Mouse (Mus musculus) gastrocnemius, adult 18-20 months (tissue): ENCODE data around the gene Gstp1. TPM values are rescaled to one million over a fixed set of nuclear protein-coding genes. Genes with fewer than 3 reads are reported as not detected.
"Not testable (repeated sequence)": the region's sequence is repeated elsewhere in the genome, so short reads cannot be mapped to it uniquely, and the experiment has no call there.

Source experiments
- DNase-seq: peaks from one replicate; pipeline ENCODE4 v3.0.0; 2021; ENCODE audit warnings: low spot score
- long read RNA-seq, 2 experiments: library from polyadenylated mRNA; stranded (forward); transcript quantifications; one replicate each; pipeline ENCODE4 v2.0.0; 2021
- total RNA-seq, 2 experiments: library from RNA; stranded (reverse); gene quantifications; 2 replicates each; pipeline ENCODE4 v1.2.3; 2021

The Gstp1 gene
- total RNA-seq = 100 to 1,000 TPM; 480 to 487 TPM
- long read RNA-seq, experiment 1, transcript Gstp1-201 (7 exons, 821 nt) = major isoform, 320 of 333 reads
- long read RNA-seq, experiment 1, partial matches to known transcripts = 9 of 333 reads
- long read RNA-seq, experiment 1, other reads (novel, unspliced or antisense) = 4 of 333 reads
- long read RNA-seq, experiment 2, transcript Gstp1-201 (7 exons, 821 nt) = major isoform, 239 of 256 reads
- long read RNA-seq, experiment 2, partial matches to known transcripts = 7 of 256 reads
- long read RNA-seq, experiment 2, other reads (novel, unspliced or antisense) = 9 of 256 reads

GRCm38 (mm10) chr19:4037788-4038232 lies at the start of gene Gstp1:
TSS of gene Gstp1 (minus strand) at chr19:4037985.
- DNase-seq = peak; percentile 92

DNA sequence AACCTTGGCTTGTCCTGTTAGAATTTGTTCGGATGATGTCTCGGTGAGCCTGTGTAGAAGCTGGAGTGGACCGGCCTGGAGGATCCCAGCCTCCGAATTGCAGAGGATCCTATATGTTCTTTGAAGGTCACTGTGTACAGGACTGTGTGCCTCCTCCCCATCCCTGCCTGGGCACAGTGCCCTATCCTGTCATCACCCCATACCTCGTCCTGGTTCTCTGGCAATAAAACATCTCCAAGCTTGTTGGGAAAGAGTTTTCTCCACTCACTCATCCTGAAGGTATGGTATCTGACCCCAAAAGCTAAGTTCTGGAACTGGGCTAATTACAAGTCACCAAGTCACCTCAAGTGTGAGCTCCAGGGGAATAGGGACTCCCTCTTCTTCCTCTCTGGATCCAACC lies 49.3 kb upstream of the Gstp1 start:
- no peak for DNase-seq

DNA sequence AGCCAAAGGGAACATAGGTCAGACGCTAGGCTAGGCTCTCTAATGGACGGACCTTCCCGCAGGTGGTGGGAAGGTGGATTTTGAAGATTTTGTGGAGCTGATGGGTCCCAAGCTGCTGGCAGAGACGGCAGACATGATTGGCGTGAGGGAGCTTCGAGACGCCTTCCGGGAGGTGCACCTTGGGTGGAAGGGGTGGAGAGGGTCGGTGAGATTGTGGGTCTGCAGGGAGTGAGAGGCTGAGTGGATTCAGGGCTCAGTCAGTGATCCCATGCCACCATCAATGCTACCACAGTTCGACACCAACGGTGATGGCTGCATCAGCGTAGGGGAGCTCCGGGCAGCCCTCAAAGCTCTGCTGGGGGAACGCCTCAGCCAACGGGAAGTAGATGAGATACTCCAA lies 48.4 kb upstream of the Gstp1 start:
- DNase-seq = no peak

DNA sequence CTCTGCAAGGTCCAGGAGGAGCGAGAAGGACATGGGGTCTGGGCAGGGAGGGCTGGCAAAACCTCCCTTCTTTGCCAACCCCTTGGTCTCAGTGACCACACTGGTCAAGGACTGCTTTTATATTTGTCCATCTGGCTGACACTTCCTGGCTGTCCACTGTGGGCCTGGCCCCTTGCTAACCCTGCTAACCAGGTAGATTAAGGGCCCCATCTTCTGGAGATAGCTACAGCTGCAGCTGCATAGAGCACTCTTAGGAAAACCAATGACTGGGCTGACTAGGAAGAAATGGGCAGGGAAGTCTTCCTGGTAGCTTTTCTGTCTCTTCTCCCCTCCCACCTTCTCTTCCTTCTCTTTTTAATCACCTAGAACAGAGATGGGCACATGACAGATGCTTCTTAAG lies 47.2 kb upstream of the Gstp1 start:
- no peak for DNase-seq

DNA sequence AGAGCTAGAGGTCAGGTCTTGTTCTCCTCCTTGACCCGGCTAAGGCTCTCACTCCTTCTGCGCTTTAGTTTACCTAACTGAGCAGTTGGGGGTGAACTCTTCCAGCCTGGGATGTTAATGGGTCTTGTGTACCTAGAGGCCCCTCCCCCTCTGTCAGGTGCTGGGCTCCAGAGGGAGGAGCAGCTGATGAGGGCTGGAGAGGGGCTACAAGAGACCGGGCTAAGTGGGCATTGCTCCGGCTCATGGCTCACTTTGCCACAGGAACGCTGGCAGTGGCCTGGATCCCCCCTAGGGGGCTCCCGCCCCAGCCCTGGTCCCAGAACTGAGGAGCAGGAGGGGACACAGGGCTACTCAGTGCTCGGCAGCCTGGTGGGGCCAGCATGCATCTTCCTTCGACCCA lies 46.0 kb upstream of the Gstp1 start:
- no peak for DNase-seq

GRCm38 (mm10) chr19:4083316-4083715 lies 45.5 kb upstream of the Gstp1 start:
- no peak for DNase-seq

- no peak for DNase-seq
These were observed 44.6 kb upstream of the Gstp1 start for GRCm38 (mm10) chr19:4082219-4082965.

DNA sequence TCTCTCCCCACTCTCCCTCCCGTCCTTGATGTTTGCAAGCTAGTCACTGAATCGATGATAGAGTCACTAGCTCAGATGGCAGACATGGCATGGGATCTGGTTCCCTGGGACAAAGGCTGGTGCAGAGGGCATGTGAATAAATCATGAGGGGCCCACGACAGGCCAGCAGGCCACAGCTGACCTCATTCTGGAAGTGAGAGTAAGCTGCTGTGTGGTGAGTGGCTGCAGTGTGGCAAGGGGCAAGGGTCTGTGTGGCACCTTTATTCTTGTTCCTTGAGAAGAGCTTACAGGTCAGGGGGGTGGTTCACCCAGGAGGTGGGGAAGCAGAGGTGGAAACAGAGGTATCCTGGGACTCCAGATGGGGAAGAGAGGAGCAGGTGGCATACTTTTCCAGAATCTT lies 43.6 kb upstream of the Gstp1 start, which contains the start of gene Cabp2:
TSS of gene Cabp2 (plus strand) at position 185 of the 400 bp plus-strand sequence.
- no peak for DNase-seq

GRCm38 (mm10) chr19:4080511-4081009 lies 42.8 kb upstream of the Gstp1 start:
- no peak for DNase-seq

GRCm38 (mm10) chr19:4079594-4079993 lies 41.8 kb upstream of the Gstp1 start:
- no peak for DNase-seq

DNA sequence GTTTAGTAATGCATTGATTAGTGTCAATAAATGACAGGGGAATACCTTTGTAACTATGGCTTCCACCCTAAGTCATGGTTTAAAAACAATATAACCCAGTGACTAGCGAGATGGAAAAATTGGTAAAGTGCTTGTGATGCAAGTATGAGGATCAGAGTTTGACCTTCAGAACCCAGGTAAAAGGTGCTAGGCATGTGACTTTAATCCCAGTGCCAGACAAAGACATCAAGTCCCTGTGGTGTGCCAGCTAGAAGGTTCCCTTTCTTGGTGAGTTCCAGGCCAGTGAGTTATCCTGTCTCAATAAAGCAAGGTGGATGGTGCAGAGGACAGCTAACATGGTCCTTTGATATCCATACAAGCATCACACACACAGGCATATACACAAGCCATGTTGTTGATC lies 37.7 kb upstream of the Gstp1 start:
- DNase-seq = no peak

DNA sequence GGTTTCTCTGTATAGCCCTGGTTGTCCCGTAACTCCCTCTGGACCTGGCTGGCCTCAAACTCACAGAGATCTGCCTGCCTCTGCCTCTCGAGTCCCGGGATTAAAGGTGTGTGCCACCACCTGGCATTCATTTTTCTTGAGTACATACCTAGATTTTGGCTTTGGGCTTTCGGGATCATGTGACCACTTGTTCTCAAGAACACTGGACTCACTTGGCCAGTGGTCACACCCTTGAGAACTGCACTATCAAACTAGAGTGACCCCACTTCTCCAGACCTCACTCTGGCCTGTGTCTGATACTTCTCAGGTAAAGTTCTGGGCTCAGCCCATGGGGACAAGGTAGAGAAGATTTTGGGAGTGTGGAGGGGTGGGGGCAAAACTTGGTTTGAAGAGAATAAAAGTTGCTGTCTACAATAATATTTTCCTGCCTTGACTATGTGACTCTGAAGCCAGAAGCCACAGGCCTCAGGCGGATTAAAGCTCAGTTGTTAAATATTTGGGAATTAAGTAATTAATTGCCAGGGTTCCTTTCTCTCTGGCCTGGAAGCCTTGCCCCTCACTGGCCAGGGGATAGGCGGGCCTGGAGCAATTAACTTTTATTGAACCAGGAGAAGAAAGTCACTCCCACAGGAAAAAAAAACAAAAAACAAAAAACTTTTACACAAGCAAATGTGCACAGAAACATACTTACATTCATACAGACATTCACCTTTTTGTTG lies 35.1 kb upstream of the Gstp1 start:
- no peak for DNase-seq

- no peak for DNase-seq
These were observed 33.6 kb upstream of the Gstp1 start for GRCm38 (mm10) chr19:4071406-4071805.

- no peak for DNase-seq
These were observed 33.0 kb upstream of the Gstp1 start for GRCm38 (mm10) chr19:4070756-4071155.

DNA sequence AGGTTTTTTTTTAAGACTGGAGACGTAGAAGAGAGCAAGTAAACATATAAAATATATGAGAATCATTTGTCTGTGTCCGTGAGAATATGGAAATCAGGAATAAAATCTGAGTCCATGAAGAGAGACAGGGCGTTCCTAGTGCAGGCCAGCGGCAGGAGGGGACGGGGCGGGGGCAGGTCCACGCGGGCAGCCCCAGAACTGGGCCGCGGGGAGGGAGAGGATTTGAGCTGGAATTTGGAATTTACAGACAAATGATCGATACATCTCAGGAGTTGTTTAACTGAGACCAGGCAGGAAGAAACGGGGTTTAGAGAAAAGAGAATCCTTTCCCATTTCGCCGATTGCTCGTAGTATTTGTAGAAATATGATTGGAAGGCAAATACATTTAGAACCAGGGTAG lies 32.5 kb upstream of the Gstp1 start:
- DNase-seq = no peak

DNA sequence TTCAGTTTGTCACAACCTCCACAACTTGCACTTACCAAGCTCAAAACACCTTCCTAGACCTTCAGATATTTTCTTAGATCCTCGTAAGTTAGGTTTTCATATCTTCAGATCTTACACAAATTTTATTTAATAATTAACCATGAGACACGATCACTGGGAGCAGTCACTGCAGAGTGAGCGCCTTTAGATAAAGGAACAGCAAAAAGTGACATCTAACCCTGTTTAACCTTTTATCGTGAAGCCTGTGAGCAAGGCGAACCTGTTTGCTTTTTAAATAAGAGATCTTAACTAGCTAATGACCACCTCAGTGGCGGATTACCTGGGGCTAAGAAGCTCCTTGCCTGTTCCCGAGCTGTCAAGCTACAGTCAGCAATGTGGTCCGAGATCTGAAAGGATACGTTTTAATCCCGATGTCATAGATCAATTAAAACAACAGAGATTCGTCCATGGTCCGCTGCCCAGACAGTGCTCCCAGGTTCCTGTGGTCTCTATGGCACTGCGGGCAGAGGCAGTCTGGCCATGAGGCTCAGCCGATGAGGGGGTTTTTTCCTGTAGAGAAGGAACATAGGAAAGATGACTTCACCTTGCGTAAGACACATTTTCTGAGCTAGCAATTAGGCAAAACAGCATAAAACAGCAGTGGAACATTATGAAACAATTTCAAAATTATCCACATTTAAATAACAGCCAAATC lies 31.1 kb upstream of the Gstp1 start:
- no peak for DNase-seq

- DNase-seq = not testable (repeated sequence)
These were observed 30.5 kb upstream of the Gstp1 start for GRCm38 (mm10) chr19:4068242-4068641.

- no peak for DNase-seq
These were observed 29.1 kb upstream of the Gstp1 start for GRCm38 (mm10) chr19:4066877-4067276.

- no peak for DNase-seq
These were observed 28.5 kb upstream of the Gstp1 start for GRCm38 (mm10) chr19:4066280-4066679.

- DNase-seq = not testable (repeated sequence)
These were observed 26.7 kb upstream of the Gstp1 start for GRCm38 (mm10) chr19:4064501-4064900.

GRCm38 (mm10) chr19:4063357-4063756 lies 25.6 kb upstream of the Gstp1 start:
- not testable (repeated sequence) for DNase-seq
